Mouse (Mus musculus): ENCODE measurements around the gene Fam155a. TPM values are rescaled to one million over a fixed set of nuclear protein-coding genes. Genes with fewer than 3 reads are reported as not detected.
"Not testable (repeated sequence)": the region's sequence is repeated elsewhere in the genome, so short reads cannot be mapped to it uniquely, and the experiment has no call there.

The Fam155a gene
- total RNA-seq, 2 experiments from 2014 or later = 105 to 109 TPM

- intact Hi-C loops (cut with DNase I) = no loop called here
- no peak for DNase-seq (ENCODE audit: low spot score in 2 of 2)
These were observed 347.4 kb downstream of the Fam155a start for GRCm38 (mm10) chr8:9423590-9423989.

- intact Hi-C loops (cut with DNase I) = no loop called here
- DNase-seq (ENCODE audit: low spot score in 2 of 2) = no peak
These were observed 347.8 kb downstream of the Fam155a start for GRCm38 (mm10) chr8:9423184-9423583.

- intact Hi-C loops (cut with DNase I) = no loop called here
These were observed 351.8 kb downstream of the Fam155a start for GRCm38 (mm10) chr8:9418856-9419800.

GRCm38 (mm10) chr8:9416189-9416588 lies 354.8 kb downstream of the Fam155a start:
- DNase-seq (ENCODE audit: low spot score in 2 of 2) = no peak

More at GRCm38 (mm10) chr8:9418856-9419800, 351.8 kb downstream of the Fam155a start:
- DNase-seq (ENCODE audit: low spot score in 2 of 2) = peak in 1 of 2 experiments; percentile 53

GRCm38 (mm10) chr8:9408480-9408879 lies 362.5 kb downstream of the Fam155a start:
- intact Hi-C loops (cut with DNase I) = no loop called here
- DNase-seq (ENCODE audit: low spot score in 2 of 2) = no peak

More at GRCm38 (mm10) chr8:9416189-9416588, 354.8 kb downstream of the Fam155a start:
- intact Hi-C loops (cut with DNase I) = no loop called here

GRCm38 (mm10) chr8:9406204-9406603 lies 364.8 kb downstream of the Fam155a start:
- DNase-seq (ENCODE audit: low spot score in 2 of 2) = no peak
- intact Hi-C loops (cut with DNase I) = no loop called here

GRCm38 (mm10) chr8:9404651-9405050 lies 366.3 kb downstream of the Fam155a start:
- DNase-seq (ENCODE audit: low spot score in 2 of 2) = no peak
- intact Hi-C loops (cut with DNase I) = no loop called here

GRCm38 (mm10) chr8:9402393-9402792 lies 368.6 kb downstream of the Fam155a start:
- intact Hi-C loops (cut with DNase I) = no loop called here
- no peak for DNase-seq (ENCODE audit: low spot score in 2 of 2)

GRCm38 (mm10) chr8:9398606-9399263 lies 372.2 kb downstream of the Fam155a start:
- DNase-seq (ENCODE audit: low spot score in 2 of 2) = peak in 1 of 2 experiments; percentile 50
- intact Hi-C loops (cut with DNase I) = no loop called here

- peak in 1 of 2 experiments; percentile 28 for DNase-seq (ENCODE audit: low spot score in 2 of 2)
- intact Hi-C loops (cut with DNase I) = no loop called here
These were observed 372.9 kb downstream of the Fam155a start for GRCm38 (mm10) chr8:9398040-9398439.

GRCm38 (mm10) chr8:9394670-9395069 lies 376.3 kb downstream of the Fam155a start:
- peak; percentile 30 to 52 for DNase-seq (ENCODE audit: low spot score in 2 of 2)
- intact Hi-C loops (cut with DNase I) = no loop called here

- DNase-seq (ENCODE audit: low spot score in 2 of 2) = no peak
- intact Hi-C loops (cut with DNase I) = no loop called here
These were observed 377.7 kb downstream of the Fam155a start for GRCm38 (mm10) chr8:9393246-9393645.

GRCm38 (mm10) chr8:9390229-9390628 lies 380.7 kb downstream of the Fam155a start:
- intact Hi-C loops (cut with DNase I); DNase-seq (ENCODE audit: low spot score in 2 of 2): not testable (repeated sequence)

GRCm38 (mm10) chr8:9369201-9369600 lies 401.8 kb downstream of the Fam155a start:
- DNase-seq (ENCODE audit: low spot score in 2 of 2) = no peak
- intact Hi-C loops (cut with DNase I) = loop anchor here (10.0 kb wide), 1 partner anchor 566 kb away; no protein-coding TSS in a partner anchor

GRCm38 (mm10) chr8:9367721-9368120 lies 403.2 kb downstream of the Fam155a start:
- no peak for DNase-seq (ENCODE audit: low spot score in 2 of 2)
- intact Hi-C loops (cut with DNase I) = loop anchor here (10.0 kb wide), 1 partner anchor 567 kb away; no protein-coding TSS in a partner anchor

GRCm38 (mm10) chr8:9365381-9365780 lies 405.6 kb downstream of the Fam155a start:
- DNase-seq (ENCODE audit: low spot score in 2 of 2) = no peak
- intact Hi-C loops (cut with DNase I) = loop anchor here (10.0 kb wide), 1 partner anchor 569 kb away; no protein-coding TSS in a partner anchor

- DNase-seq (ENCODE audit: low spot score in 2 of 2) = no peak
- intact Hi-C loops (cut with DNase I) = loop anchor here (5.0 kb wide), 1 partner anchor 116 kb away; no protein-coding TSS in a partner anchor
These were observed 422.3 kb downstream of the Fam155a start for GRCm38 (mm10) chr8:9348523-9349135.

GRCm38 (mm10) chr8:9347163-9347562 lies 423.8 kb downstream of the Fam155a start:
- DNase-seq (ENCODE audit: low spot score in 2 of 2) = no peak
- intact Hi-C loops (cut with DNase I) = loop anchor here (5.0 kb wide), 1 partner anchor 115 kb away; no protein-coding TSS in a partner anchor

- DNase-seq (ENCODE audit: low spot score in 2 of 2) = no peak
- intact Hi-C loops (cut with DNase I) = no loop called here
These were observed 426.8 kb downstream of the Fam155a start for GRCm38 (mm10) chr8:9344136-9344535.

- no peak for DNase-seq (ENCODE audit: low spot score in 2 of 2)
- intact Hi-C loops (cut with DNase I) = no loop called here
These were observed 428.0 kb downstream of the Fam155a start for GRCm38 (mm10) chr8:9342998-9343397.

All from left cerebral cortex, postnatal 25 days (tissue).